Mouse (Mus musculus) adipocyte (in vitro differentiated cells): Measurements from ENCODE around the gene Pnpo.

Experiments used
- DNase-seq: peaks from one replicate; pipeline ENCODE4 v3.0.0-alpha.2; 2016; ENCODE audit warnings: low spot score

Pnpo gene

DNA sequence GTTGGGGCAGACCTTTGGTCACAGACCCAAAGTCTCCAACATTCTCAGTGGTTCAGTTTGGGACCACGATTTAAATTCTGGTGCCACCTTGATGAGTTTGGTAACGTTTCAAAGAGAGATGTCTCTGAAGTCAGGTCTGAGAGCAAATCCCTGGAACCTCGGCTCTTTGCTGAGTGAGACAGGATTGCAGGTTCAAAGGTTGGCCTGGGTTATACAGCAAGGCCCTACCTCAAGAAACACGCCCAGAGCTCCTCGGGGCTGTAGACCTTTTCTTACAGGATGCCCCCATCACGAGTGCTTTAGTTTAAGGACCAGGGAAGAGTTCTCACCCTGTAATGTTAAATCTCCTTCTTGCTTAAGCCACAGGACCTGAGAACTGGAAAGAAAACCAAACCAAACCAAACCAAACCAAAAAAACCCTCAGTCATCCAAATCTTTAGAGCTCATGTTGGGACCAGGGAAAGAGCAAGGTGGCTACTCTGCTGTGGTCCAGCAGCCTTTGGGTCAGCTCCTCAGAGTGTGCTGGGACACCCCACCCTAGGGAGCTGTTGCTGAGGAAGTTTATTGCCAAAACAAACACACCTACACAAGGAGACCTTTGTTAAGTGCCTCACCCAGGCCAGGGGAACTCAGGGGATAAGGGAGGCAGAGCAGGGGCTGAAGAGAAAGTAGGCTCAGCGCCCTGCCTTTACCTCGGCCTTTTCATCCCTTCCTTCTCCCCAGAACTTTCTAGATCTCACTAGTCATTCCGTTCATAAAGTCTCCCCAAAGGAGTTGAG lies 7.7 kb downstream of the Pnpo start:
- no peak for DNase-seq

DNA sequence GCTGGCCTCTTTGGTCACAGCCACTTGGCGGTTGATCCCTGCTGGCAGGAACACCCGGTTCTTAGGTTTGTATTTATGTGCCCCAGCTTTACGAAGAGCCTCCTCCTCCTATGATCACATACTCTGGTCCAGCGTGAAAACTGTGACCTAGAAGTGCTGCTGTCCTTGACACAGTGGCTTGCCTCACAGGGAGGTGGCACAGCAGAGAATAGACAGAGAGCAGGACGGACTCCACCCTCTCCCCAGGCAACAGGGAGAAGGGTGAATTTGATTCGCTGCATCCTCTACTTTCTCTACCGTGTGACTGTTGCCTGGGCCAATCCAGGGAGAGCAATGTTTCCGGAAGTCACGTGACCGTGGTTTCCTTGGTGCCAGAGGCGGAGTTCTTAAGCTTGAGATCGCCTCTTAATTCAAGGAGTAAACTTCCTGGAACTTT lies 8.8 kb downstream of the Pnpo start:
- peak; percentile 65 for DNase-seq

DNA sequence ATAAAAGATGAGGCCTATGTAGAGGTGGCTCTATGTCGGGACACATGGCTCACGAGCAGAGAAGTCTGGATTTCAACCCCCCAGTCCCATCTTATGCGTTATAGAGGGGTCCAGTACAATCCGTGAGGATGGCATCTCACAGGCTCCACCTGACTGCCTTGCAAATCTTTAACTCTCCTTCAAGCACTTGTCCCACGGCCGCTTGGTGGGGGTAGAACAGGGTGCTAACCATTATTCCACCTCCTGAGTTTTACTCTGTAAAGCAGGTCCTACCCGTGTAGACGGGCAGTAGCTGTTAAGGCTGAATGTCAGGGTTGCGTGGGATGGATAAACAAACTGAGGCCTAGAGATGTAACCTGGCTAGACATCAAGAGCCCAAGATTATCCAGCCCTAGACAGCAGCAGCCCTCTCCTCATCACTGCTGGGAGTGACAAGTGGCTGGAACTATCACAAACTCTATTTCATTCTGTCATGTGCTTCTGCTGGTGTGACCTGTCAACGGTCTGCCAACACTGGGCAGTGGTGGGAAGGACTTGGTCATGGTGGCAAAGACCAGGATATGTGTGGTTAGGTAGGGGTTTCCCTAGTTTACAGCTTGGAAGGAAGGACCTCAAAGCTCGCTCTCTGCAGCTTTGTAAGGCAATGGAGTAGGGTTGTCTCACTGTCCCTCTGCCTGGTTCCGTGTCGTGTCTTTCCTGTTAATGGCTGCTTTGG lies 10.1 kb downstream of the Pnpo start:
- no peak for DNase-seq

DNA sequence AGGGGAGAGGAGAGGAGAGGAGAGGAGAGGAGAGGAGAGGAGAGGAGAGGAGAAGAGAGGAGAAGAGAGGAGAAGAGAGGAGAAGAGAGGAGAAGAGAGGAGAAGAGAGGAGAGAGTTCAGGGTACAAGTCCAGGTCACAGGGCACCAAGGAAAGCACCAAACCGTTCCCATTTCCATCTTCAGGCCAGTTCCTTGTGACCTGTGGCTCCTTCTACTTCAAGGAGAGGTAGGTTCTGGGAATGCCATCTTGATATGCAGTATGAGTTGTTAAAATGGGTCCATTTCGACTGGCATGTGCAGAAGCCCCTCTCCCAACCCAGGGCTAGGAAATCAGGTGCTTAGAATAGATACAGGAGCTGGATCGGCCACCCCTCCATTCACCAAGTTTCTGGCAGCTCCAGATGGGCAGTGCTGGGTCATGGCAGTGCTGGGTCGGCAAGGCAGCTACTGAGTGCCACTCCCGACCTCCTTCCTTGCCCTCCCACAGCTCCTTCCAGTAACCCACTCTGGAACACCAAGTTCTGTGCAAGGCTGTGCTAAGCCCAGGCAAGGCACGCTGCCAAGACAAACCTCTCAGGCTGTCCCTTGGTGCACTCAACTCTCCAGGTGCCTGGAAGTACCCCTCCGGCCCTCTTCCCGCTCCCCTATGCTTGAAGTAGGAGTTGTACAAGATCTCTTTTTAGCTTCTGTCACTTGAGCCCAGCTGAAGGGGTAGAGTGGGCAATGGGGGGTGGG lies 12.3 kb downstream of the Pnpo start:
- DNase-seq = peak; percentile 68

DNA sequence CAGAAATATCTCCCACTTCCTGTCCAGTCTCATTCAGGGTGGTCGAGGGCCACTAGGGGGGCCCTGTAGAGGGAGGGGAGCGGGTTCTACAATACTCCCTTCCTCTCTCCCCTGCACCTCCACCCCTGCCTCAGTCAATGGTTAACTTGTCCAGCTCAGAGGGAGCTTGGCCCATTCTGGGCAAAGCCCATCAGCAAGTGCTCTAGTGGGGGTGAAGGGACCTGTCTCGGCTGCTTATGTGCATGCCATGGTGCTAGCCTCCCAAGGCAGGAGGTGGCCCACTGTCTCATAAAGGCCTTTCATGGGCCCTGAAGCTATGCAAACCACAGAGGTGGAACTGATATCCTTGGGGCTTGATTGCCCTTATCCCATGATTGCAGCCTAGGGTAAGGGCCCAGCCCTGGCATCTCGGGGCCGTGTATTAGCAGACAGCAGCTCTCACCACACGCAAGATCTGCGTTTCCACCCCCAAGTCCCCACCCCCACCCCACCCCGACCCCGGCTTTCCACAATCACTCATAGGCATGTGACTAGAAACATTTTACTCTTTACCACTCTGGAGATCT lies 13.9 kb downstream of the Pnpo start:
- no peak for DNase-seq

DNA sequence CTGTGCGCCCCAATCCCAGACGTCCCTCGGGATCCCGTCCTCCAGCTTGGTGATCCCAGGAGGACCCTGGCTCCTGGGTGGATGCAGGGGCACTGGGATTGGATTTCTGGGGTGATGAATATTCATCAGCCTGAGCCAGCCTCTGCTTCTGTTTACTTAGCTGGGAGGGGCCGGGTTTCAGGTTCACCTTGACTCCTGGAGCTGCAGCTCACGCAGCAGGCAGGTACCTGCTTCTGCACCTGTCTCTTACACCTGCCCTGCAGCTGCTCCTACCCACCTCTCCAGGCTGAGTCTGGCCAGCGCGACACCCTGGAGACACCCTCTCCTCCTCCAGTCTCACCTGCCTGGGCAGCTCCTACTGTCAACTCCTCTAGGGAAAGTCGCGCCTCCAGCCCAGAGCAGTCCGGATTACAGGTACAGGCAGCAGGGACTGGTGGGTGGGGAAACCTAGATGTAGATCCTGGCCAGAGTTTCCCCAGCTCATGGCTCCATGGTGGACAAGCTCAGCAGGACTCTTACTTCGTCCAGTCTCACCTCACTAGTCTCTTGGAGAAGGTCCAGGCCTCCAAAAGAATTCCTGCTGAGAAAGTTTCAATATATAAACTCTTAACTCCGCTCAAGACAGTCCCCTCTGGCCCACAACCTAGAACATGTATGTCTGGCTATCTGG lies 14.6 kb downstream of the Pnpo start:
- no peak for DNase-seq

DNA sequence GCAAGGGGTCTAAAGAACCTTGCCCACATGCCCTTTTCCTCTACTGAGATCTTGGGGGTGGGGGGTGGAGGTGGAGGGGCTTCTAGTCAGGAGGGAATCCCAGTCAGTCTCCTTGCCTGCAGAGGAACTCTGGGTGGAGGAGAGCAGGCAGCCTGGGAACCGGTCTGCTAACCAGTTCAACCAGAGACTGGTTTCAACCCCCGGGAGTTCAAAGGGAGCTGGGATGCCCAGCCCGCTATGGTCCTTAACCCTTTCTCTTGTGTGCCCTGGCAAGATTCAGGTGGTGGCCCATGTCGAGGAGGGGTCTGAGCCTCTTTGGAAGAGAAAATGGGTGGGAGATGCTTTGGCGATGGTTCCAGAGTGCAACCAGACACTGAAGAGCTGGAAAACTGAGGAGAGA lies 15.1 kb downstream of the Pnpo start:
- no peak for DNase-seq

DNA sequence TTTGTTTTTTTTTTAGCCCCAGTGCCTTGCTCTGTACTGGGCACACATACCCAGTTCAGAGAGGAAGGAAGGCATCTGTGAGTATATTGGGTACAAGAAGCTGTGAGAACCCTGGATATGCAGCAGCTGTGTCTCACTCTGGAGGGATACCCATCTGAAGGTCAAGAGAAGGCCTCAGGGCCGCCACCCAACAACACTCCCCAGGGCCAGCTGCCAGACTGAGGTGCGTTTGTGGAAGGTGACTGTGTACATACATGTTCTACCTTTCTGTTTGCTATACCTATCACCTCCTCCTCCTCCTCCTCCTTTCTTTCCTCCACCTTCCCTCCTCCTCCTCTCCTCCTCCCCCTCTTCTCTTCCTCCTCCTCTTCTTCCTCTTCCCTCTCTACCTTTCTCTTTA lies 15.7 kb downstream of the Pnpo start, which contains the start of gene Prr15l:
Gene Prr15l (plus strand): TSS at position 17 of the 400 bp plus-strand sequence.
- no peak for DNase-seq

DNA sequence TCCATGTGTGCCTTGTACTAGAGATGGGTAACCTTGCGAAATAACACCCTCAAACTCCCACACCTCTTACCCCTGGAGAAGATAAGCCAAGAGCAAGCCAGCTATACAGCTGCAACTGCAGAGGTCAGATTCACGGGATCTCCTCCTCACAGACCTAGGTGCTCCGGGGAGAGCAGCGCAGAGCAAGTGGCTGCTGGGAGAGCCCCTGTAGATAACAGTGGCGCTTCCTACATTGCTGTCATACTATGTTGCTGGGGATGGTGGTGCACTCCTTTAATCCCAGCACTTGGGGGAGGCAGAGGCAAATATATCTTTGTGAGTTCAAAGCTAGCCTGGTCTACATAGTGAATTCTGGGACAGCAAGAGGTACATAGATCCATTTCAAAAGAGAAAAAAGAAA lies 17.2 kb downstream of the Pnpo start:
- DNase-seq = no peak

DNA sequence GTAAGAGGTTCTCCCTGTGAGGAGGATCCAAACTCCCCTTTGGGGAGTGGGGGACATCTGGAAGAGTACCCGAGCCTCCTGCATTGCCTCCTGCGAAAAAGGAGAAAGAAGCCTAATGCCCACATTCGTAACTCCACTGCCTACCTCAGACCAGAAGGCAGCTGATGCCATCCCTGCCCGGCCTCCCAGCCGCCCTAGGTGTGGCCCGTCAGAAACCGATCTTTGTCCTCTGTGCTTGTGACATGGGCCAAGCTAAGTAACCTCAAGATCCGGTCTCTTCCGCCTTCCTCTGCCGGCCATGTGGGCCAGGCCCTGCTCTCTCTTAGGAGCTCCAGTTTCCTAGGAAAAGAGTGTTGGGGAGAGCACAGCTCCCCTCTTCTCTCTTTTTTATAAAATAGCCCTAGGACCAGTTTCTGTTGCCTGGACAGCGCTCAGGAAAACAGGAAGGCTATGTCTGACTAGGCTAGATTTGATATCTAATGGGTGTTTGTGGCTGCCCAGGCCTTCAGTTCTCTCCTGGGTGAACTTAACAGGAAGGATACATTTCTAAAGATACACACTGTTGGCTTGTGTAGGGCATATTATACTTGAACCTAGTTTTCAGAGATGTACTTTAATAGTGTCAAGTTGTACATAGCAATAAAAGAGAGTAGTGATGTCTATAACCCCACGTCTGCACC lies 18.2 kb downstream of the Pnpo start:
- DNase-seq = no peak

DNA sequence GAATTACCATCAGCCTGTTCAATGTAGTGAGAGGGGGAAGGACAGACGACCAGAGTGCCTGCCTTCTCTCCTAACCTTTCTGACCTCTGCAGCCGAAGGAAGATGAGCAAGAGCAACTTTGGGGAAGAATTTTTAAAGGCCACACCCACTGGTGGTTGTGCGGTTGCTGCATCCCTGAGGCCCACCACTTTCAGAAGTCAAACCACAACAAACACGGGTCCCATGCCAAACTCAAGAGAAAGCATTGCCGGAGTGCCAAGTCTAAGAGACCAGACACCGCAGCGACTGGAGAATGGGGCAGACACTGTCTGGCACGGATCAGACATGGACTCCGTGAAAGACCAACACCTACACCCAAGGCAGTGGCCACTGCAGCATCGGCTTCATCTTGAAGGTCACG lies 18.9 kb downstream of the Pnpo start:
- DNase-seq = no peak

DNA sequence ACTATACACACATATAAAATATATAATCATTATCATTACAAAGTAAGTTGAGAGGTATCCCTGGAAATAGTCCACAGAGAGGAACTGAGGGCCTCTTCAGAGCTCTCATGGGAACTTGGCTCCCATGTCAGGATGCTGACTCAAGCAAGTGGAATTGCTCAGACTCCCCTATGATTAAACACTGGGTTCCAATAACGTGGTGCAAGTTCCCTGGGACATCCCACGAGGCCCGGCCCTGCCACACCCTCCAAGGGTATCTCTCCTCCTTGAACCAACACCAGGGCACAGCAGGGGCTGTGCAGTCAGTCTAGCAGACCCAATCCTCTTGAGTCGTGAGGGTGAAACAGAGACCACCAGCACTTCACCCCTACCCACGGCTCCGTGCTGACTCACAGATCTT lies 24.8 kb downstream of the Pnpo start:
- DNase-seq = no peak

DNA sequence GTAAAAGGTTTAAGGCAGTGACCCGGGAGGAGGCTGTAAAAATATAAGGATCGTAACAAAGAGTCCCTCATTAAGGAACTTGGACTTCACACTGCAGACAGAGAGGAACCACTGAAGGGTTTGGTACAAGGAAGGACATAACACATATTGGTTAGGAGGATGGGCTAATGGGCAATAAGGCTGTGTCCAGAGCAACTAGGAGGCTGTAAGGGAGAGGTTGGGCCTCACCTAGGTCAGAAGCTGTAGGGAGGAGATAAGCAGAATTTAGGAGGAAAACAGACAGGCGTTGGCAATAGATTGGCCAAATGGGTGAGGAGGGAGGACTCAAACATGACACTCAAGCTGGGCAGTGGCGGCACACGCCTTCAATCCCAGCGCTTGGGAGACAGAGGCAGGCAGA lies 26.4 kb downstream of the Pnpo start:
- no peak for DNase-seq

DNA sequence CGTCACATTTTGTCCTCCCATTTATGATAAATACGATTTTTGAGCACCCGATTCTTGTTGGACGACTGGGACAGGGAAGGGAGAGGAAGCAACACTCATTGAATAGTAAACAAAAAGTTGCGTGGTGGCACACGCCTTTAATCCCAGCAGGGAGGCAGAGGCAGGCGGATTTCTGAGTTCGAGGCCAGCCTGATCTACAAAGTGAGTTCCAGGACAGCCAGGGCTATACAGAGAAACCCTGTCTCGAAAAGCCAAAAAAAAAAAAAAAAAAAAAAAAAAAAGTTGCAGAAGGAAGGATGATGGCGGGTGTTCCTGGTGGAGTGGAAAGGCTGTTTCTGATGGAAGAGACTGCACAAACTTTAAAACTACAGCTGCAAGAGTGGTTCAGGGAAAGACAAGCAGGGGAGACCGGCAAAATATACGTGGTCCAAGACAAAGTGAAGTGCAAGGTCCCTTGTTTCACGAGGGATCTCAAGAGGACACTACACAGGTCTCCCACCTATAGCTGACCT lies 26.8 kb downstream of the Pnpo start:
- no peak for DNase-seq

DNA sequence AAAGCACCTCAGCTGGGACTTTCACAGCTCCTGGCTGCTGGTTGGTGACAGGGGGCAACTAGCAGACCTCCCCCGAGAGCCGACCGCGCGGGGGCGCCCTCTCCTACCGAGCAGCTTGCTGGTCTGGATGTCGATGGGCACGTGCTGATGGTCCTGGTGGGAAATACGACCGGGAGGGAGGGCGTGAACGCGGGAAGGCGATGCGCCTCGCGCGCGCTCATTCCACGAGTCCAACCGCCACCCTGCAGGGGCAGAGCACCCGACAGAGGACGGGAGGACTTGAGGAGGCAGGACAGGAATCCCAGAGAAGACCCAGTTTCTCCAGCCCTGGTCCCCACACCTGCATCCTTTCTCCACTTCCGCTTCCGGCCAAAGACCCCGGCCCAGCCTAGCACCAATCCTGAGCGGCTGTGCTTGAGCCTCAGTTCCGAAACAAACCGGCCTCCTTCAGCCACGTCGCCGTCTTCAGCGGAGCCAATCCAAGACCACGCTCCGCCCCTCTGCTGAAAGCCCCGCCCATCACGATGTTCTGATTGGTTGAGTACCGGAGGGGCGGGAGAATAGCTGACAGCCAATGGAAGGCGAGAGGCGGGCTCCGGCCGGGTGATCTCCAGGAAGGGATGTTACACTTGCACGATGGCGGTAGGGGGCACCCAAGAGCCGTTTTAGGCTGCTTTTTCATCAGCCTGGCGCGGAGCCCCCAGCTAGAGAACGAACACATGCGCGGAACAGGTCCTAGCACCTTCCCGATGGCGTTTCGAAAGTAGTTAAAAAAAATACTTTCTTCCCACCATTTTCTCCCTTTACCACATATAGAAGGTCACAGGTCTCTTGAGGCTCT lies 27.5 kb downstream of the Pnpo start, which contains the start of gene Cdk5rap3:
Gene Cdk5rap3 (minus strand): TSS at position 453 of the 841 bp plus-strand sequence.
- peak; percentile 99 for DNase-seq

DNA sequence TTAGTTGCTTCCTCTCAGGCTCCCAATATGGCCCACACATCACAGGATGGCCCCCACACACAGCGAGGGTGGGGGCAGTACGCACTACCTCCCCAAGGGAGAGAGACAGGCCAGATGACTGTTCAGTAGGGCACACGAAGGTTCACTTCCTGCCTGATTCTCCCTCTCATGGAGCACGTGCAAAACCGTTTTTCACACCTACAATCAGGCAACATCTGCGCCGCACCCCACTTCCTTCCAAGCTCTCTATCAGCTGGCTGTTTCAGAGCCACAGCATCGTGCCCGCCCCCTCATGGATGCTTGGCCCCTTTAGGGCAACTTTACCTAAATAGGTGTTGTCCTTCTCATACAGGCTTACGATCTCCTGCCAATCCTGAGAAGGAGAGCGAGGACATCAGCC lies 31.1 kb downstream of the Pnpo start:
- no peak for DNase-seq

DNA sequence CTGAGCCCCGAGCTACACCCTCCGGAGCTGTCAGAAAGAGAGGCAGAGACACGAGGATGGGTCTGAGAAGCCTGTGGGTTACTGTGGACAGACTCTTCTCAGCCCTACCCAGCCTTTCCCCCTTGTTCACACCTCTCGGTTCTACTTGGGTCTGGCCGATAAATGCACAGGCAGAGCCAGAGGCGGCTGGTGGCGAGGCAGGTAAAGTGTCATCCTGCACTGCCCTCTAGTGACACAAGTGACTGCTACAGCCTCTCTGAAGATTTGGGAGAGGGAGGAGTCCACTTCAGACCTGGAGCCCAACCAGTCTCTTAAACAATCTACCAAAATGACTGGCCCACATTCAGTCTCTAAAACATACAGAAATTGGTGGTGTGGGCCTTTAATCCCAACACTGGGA lies 33.8 kb downstream of the Pnpo start:
- DNase-seq = peak; percentile 85

DNA sequence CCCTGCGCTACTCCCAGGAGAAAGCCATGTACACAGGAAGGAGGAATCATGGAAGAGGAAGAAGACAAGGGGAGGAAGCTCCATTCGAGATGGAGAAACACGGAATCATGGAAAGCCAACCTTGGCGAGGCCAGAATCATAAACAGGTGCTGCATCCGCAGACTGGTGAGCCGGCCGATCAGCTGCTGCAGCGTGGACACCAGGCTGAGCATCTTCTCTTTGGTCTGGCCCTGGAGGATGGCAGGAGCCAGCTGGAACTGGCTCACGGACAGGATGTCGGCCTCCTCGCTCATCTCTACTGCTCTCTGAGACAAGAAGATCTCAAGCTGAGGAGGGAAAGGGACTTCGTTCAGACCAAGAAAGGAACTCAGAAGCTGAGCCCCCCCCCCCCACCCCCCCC lies 35.2 kb downstream of the Pnpo start:
- no peak for DNase-seq

DNA sequence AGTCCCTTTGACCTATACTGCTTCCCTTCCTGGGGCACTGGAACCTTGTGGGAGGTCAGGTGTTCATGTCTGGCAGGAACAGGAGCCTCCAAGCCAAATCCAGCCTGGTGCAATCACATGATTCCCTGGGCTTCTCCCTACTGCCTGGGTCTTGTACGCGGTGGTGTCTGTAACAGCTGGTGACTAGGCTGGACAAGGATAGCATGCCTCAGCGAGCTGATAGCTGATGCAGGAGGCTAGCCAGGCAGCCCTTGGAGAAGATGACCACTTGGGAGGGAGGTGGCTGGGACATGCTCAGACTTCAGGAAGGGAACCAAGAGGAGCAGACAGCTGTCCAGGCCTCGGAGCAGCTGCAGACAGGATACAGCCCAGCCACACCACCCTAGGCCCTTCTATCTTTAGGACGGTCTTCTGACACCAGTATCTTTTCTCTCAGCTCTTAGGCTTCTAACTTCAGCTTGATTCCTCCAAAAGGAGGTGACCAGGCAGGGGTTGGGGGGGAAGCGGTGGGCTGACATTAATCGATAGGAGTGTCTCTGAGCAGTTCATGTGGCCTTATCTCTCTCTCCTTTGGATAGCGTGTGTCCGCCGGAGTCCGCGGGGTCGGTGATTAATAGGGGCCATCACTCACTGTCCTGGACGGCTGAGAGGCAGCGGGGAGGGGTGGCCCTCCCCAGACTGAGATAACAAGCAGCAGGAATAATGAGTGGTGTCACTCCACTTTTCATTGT lies 37.2 kb downstream of the Pnpo start:
- DNase-seq = peak; percentile 50
